Mouse (Mus musculus) layer of hippocampus, adult 11-12 months (tissue): ENCODE results near the gene Pde6h.
"Not testable (repeated sequence)": the region's sequence is repeated elsewhere in the genome, so short reads cannot be mapped to it uniquely, and the experiment has no call there.

ENCODE experiments used
- DNase-seq: peaks from one replicate; pipeline ENCODE4 v3.0.0; 2022; ENCODE audit warnings: low spot score

Pde6h gene

GRCm38 (mm10) chr6:136923532-136923931 lies at the start of gene Pde6h:
Gene Pde6h (plus strand): TSS chr6:136923832.
- no peak for DNase-seq

DNA sequence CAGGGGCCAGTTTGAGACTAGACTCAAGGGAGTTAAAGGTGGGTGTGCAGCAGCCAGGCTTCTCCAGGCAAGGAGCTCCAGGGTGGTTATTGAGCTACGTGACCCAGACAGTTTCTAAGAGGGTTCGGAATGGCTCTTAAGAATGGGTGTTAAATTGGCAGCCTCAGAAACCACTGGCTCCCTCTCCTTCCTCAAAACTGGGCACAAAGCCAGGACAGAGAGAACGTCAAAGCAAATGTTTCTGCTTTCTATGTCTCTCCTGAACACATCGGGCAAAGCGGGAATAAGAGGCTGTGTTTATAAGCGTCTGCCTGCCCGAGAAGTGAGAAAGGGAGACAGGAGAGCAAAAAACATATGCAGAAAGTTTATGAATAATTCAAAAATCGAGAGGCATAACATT lies 49.0 kb upstream of the Pde6h start:
- no peak for DNase-seq

GRCm38 (mm10) chr6:136875670-136876069 lies 48.0 kb upstream of the Pde6h start, which contains the start of gene Mgp:
Gene Mgp (minus strand): TSS chr6:136875823.
- DNase-seq, result no peak

- DNase-seq, result no peak
Measured at GRCm38 (mm10) chr6:136881678-136882077, 42.0 kb upstream of the Pde6h start.

DNA sequence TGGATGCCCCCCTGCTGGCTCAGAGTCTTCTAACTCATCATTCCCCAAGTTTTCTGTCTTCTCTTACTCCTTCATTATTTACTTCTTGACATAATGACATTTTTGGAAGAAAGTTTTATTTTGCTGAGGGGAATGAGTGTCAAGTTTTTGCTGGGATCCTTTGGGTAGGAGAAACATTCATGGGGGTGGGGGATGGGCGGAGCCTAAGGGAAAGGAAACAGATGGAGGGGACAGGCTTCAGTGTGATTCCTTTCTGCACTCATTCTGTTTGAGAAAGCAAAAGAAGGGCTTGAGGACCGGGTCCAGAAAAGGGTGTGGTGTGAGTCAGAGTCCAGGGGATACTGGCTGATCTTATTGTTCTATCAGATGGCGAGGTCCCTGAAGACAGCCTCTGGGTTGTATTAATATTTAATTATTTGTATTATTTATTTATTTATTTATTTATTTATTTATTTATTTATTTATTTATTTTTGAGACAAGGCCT lies 40.2 kb upstream of the Pde6h start:
- DNase-seq, result no peak

- DNase-seq, result no peak
Measured at GRCm38 (mm10) chr6:136883961-136884360, 39.7 kb upstream of the Pde6h start.

DNA sequence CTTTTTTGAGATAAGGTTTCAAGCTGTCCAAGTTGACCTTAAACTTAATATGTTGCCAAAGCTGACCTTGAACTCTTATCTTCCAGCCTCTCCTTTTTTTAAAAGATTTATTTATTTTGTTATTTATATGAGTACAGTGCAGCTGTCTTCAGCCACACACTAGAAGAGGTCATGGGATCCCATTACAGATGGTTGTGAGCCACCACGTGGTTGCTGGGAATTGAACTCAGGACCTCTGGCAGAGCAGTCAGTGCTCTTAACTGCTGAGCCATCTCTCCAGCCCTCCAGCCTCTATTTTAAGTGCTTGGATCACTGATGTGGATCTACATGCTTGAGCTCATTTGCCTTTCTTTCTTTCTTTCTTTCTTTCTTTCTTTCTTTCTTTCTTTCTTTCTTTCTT lies 38.9 kb upstream of the Pde6h start:
- not testable (repeated sequence) for DNase-seq

DNA sequence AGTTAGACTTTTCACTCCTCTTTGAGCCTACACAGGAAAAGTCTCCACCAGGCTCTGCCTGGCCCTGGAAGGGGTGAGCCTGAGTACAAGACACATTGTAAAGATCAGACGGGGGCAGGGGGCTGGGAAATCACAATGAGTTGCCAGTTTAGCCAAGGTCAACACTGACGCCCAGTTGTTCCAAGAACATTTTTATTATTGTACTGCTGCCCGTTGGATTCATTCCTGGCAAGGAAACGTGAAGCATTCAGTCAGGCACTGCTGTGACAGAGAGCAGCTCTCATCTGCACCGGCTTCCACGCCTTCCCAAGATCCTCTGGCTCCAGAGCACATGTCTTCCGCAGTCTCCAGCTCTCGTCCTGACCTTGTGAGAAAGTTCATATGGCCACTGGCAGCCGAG lies 35.8 kb upstream of the Pde6h start:
- DNase-seq, result no peak

GRCm38 (mm10) chr6:136889067-136889466 lies 34.6 kb upstream of the Pde6h start:
- DNase-seq, result no peak

GRCm38 (mm10) chr6:136889554-136889953 lies 34.1 kb upstream of the Pde6h start:
- no peak for DNase-seq

GRCm38 (mm10) chr6:136892002-136892401 lies 31.6 kb upstream of the Pde6h start:
- no peak for DNase-seq

DNA sequence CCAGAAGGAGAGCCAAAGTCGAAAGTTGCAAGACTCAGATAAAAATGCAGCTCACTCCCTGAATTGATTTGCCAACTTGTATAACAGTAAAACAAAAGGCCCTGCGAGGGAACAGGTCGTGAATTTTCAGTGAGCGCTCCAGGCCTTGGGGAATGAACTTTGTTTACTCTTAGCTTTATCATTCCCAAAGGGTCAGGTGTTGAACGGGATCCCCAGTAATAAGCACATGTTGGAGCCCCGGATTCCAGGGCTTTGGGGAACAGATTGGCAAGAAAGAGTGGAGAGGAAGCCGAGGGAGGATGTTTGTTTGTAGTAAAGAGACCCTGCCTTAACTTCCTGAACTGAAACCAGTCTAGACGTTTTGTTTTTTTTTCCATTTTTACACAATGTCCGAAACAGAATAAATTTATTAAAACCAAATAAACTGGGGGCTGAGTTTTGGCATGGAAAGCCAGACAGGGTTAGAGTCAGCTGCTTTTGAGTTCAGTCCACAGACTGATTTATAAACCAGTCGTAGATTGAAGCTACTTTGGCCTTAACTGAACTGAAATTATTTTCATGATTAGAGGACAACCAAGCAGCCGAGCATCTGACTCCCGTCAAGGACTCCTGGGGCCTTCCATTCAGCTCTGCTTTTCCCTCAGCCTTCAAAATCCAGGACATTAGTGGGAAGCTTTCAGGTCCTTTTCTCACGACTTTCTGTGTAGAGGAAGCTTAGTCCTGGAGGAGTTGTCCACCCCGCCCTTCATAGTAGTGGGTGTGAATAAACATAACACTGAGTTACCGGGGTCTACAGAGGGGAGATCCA lies 28.9 kb upstream of the Pde6h start:
- DNase-seq, result no peak

DNA sequence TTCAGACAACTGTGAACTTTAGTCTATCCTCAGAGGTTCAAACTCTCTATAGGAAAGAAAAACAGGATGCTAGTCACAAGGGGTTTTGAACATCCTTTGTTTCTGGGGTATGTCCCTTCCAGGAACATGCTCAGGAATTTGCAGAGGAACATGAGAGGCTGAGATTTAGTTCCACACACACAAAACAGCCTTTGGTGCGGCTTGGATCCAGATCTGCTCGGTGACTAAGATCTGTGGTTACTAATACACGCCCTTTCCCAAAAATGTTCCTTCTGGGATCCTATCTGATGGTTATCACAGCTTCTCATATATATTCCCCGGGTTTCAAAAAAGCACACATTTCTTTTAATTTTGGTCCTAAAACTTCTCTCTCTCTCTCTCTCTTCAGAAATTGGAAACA lies 25.8 kb upstream of the Pde6h start:
- DNase-seq, result no peak

DNA sequence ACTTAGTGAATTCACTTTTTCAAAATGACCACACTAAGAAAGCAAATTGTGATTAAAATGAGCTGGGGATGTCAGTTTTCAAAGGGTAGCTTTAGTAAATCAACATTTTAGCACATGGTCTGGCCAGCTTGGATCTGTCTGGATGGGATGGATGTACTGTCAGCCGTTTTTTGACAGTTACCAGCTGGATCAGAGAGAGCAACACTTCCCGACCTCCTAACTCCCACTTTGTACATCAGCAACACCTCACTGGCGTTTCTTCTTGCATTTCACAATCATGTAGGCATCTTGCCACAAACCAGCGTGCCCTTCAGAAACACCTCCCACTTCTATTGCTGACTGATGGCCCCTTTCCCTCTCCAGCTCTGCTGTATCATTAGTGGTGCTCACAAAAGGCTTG lies 25.4 kb upstream of the Pde6h start:
- no peak for DNase-seq

GRCm38 (mm10) chr6:136898954-136899353 lies 24.7 kb upstream of the Pde6h start:
- DNase-seq, result no peak

GRCm38 (mm10) chr6:136900369-136901009 lies 23.1 kb upstream of the Pde6h start:
- DNase-seq, result no peak

DNA sequence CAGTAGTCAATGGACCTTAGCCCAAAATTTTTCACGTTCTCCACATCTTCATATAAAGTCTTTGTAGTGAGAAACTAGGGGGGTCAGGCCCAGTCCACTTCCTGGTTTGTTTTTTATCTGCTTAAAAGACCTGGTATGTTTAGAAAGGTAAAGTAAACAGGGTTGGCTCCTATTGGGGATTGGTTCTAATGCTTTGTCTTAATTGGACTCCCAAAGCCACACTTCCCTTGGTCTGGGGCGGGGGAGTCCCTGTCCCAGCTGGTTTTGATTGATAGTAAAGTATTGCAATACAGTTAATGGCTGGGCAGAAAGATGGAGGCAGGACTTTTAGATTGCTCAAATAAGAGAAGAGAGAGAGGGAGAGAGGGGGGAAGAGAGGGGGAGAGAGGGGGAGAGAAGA lies 22.6 kb upstream of the Pde6h start:
- no peak for DNase-seq

DNA sequence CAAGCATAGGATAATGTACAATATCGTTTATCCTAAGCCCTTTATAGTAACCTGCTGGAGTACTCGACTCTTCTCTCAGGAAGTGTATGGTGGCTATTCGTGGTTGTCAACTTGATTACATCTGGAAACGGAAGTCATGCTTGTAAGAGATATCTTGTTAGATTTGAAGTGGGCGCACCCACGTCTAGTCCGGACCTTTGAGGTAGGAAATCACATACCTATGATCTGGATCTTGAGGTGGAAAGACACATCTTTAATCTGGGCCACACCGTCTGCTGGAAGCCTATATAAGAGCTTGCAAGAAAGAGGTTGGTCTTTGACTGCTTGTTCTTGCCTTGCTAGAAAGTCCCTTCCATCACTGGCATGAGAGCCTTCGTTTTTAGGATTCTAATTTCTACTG lies 21.1 kb upstream of the Pde6h start:
- no peak for DNase-seq

- no peak for DNase-seq
Measured at GRCm38 (mm10) chr6:136903885-136904470, 19.7 kb upstream of the Pde6h start.

DNA sequence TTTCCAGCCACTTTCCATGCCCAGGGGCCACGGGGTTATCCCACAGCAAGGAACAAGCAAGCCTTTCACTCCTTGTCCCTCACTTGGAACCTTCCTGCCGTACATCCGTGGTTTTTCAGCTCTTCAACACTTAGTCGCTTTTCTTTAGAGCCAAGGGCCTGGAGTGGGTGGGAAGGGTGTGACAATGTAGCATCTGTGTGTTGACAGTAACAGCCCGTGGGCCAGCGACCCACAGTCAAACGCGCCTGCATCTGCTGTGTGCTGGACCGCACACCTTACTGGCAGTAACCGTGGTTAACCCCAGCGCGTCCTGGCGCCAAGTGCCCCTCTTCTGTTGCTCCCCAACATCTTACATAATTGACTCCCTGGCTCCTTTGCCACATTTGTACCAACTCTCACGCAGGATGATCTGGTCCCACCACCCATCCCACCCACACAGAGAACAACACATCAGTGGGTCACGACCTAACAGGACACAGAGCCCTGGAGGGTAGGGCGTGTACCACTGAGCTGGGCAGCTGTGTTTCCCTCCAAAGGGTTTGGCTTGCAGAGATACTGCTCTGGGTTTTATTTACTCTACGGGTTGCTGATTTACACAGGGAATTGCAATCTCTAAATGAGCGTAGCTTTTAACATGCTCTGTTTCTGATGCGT lies 17.2 kb upstream of the Pde6h start:
- DNase-seq, result no peak

GRCm38 (mm10) chr6:136906937-136907293 lies 16.7 kb upstream of the Pde6h start:
- no peak for DNase-seq

GRCm38 (mm10) chr6:136910247-136910890 lies 13.3 kb upstream of the Pde6h start:
- no peak for DNase-seq
